Mouse (Mus musculus): ENCODE measurements around the gene Pin4.
"Not testable (repeated sequence)": the region's sequence is repeated elsewhere in the genome, so short reads cannot be mapped to it uniquely, and the experiment has no call there.

Gene Pin4

DNA sequence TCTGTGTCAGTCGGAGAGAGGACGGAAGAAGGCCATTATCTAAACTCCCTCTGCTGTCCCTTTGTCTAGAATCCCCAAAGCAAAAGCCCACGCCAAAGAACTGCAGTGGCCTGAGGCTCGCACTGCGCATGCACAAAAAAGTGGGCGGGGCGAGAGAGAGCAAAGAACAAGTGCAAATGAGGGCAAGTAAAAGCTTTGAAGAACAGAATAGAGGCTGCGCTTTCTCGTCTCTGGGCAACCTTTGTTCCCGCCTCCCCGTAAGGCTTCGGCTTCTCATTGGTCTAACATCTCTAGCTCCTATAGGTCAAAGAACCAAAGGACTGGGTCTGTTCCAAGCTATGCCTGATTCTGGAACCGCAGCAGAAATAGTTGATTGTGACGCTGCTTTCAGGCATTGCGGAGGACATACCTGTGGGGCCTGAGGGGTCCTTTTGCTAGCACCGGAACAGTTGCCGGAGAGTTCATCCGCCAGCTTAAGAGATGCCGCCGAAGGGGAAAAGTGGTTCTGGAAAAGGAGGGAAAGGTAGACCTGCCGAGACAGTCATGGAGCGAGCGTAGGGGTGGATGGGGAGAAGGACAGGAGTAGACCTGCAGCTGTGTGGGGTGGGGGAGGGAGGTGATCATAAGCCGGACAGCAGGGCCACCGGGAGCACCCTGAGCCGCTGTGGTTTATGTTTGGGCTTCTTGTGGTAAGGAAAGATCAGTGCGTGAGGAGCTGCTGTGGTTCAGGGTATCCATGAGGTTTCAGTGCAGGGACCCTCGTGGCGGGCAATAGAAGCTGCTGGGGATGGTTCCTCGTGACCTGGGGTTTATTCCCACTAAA is at the start of gene Pin4:
TSS of gene Pin4 (plus strand) at position 406 of the 823 bp plus-strand sequence.
- peak; percentile 91 for DNase-seq (ENCODE audit: low spot score)

DNA sequence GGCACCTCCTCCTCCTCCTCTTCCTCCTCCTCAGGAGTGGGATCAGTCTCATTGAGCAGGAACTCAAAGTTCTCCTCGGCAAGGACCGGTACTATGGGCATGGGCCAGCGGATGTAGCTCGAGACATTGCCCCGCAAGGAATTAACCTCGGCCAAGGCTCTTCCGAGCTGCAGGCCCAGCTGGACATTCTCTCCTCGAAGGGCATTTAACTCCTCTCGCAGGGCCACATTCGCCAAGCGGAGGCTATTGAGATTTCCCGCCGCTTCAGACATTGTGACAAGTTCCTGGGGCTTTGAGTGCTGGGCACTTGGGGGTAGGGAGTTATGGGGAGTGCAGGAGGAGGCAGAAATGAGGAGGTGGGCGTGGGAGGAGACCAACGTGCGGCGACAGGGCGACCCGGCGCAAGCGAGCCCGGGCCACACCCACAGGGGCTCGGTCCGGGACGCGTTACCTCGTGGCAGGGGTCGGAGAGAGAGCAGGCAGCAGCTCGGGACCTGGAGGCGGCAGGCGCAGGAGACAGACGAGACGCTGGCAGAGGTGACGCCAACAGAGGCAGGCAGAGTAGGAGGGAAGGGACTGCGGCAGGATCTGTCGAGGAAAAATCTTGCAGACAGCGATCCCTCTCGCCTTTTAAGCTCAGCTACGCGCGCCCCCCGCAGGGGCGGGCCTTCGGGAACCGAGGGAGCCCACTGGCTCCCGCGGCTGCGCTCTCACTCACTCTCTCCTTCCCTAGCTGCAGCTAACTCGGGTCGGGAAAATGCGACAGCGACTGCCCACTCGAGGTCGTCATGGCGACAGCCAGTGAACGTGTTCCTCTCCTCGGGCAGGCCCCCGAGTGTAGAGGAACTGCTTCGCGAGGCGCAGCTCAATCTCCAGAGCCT is 48.4 kb upstream of the Pin4 start, which contains the start of gene Rtl5:
TSS of gene Rtl5 (minus strand) at position 714 of the 881 bp plus-strand sequence.
- DNase-seq (ENCODE audit: low spot score): peak; percentile 59

DNA sequence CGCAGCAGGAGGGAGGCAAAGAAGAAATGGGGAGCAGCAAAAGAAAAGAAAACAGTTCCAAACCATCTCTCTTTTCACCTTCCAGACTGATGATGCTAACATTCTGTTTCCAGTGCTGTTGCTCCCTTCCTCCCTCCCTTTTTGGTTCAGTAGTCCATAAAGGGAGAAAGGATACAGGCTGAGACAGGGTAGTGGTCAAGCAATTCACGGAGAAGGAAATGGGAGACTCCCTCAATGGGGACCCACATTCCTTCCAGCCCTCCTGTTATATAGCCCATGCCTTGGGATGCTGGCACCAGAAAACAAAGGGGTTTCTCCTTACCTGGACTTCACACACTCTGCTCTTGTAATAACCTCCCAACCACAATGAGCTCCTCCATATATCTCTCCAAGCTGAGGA is 47.7 kb upstream of the Pin4 start:
- DNase-seq (ENCODE audit: low spot score): no peak

DNA sequence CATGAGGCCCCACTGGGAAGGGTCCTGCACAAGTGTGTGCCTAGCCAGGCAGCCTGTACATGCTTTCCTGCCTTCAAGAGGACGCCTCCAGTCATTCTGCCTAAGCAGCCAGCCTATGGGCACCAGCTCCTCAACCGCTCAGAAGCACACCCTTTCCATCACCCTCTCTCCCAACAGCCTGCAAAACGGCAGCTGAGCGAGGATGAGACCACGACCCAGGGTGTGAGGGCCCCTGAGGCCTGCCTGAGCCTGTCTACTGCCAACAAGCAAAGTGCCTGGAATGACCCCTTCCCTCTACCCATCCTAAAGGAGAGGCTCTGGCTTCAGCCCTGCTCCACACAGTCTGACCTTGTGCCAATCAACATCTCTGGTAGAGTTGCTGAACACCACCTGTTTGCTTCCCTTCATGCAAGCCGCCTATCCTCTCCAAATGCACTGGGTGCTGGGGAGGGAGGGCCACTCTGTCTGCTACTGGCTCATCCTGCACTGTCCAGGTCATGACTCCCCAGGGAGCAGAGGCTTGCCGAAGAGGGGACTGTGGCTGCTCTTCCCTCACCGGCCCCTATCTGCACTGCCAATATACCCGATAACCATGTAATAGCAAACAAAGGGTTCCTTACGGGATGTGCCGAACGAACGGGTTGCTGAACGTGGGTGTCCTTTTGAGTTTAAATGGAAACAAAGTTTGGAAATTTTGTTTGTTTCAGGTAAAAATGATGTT is 45.5 kb upstream of the Pin4 start:
- DNase-seq (ENCODE audit: low spot score): no peak

DNA sequence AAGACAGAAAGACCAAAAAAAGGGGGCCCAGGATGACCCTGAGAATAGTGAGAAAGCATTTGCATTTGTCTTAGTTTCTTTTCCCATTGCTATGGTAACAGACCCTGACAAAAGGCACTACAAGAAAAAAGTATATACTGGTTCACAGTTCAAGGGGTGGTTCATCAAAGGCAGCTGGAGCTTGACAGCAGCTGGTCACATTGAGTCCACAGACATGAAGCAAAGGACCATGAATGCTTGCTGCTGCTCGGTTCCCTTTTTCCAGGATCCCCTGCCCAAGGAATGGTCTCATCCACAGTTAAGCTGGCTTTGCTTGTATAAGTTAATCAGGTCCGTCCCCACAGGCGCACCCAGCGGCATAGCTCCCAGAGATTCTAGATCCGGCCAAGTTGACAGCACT is 44.8 kb upstream of the Pin4 start:
- DNase-seq (ENCODE audit: low spot score): no peak

DNA sequence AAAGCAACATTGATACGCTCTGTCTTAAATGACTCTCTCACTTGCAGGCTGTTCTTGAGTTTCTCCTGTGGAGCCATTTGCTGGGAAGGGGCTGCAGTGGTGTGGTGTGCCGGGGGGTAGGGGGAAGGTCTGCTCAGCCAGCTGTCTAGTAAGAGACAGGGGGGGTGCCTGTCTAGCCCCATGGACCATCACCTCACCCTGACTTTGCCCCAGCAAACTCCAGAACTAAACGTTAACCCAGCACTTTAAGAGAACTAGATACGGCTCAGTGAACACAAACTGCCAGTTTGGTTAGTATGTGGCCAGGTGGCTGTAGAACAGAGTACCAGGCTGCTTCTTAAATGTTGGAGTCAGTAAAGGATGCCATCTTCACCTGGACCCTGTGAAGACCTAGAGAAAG is 44.1 kb upstream of the Pin4 start:
- no peak for DNase-seq (ENCODE audit: low spot score)

DNA sequence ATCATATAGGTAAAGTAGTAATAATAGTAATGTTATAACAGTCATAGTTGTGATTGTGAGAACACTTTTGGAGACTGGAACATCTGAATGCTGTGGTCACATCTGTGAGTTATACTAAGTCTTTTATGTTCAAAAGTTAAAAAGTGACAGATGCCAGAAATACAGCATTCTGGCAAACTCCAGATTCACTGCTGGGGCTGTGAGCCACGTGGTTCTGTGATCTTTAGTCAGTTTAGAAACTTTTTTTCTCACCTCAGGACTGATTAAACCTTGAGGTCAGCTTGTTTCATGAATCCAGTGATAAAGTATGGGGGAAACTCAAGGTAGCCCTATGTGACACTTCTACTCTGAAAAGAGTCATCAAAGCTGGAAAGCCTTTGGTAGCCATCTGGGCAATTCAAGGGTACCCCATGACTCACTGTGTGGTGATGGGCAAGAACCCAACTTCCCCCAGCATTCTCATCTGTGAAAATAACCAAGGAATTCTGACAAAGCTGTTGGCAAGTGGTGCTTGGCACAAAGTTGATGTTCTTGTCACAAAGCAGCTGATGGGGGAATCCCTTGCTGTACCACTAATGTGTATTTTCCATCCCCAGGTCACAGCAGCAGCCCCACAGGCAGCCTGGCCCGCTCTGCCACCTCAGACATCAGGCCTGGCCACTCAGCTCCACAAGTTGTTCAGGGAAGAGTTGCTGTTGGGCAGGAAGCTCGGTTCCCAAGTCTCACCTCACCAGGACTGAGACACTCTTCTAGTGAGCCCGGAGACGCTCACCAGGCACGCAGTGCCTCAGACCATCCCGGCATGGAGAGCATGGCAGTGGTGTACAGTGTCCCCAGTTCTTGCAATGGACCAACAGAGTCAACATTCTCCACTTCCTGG is 42.1 kb upstream of the Pin4 start:
- DNase-seq (ENCODE audit: low spot score): no peak

DNA sequence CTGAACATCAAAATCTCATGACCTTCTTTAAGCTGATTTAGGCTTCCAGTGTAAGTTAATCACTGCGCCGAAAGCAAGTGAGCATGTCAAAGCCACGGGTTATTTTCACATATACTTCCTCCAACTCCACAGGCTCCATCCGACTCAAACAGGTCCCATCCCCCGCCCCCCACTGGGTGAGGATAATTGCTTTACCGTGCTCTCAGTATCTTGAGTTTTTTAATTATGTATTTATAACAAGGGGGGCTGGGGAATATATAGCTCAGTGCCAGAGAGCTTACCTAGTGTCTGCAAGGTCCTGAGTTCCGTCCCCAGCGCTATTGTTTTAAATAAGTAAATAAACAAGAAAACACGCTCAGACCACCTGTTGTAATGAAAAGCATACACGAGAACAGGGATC is 38.2 kb upstream of the Pin4 start:
- DNase-seq (ENCODE audit: low spot score): no peak

DNA sequence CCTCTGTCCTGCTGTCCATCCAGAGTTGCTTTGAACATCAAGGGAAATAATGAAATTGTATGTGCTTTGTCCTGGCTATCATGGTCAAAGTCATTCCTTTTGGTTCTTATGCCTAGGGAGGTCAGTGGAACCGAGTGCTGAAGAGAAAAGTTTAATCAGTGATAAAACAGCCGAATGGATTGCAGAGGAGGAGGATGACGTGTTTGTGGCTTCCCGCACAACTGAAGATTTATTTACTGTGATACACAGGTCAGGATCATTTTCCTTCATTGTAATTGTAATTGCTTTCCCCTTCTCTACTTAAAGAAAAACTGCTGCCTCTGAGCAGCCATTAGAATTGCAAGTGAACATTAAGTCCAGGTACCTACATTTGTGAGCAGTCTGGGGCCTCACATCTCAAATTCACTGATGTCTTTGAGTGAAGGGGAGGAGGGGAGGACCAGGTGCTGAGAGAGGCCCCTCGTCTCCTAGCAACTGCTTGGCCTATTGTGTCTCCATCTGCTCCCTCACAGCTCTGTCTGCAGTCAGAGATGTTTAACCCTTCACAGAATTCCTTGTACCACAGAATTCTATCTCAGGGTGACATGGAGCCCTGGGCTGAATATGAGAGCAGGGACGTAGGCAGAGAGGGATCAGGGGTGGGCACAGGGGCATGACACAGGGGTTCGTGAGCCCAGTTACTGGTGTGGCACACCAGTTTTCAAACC is 37.5 kb upstream of the Pin4 start:
- no peak for DNase-seq (ENCODE audit: low spot score)

DNA sequence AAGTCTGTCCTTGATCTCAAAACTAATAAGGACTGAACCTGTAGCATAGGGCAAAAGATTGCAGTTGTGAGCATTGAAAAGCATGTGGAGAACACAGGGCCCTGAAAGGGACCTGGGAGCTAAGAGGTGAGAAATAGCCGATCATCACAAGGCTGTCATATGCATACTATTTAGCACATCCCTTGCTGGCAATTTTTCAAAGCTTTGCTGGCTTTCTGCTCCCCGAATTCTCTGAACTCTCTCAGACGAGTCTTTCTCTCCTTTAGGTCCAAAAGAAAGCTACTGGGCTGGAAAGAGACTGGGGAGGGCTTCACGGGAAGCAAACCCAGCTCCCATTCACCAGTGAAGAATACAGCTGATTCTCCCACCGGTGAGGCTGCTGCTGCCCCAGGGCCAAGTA is 36.9 kb upstream of the Pin4 start:
- DNase-seq (ENCODE audit: low spot score): no peak

DNA sequence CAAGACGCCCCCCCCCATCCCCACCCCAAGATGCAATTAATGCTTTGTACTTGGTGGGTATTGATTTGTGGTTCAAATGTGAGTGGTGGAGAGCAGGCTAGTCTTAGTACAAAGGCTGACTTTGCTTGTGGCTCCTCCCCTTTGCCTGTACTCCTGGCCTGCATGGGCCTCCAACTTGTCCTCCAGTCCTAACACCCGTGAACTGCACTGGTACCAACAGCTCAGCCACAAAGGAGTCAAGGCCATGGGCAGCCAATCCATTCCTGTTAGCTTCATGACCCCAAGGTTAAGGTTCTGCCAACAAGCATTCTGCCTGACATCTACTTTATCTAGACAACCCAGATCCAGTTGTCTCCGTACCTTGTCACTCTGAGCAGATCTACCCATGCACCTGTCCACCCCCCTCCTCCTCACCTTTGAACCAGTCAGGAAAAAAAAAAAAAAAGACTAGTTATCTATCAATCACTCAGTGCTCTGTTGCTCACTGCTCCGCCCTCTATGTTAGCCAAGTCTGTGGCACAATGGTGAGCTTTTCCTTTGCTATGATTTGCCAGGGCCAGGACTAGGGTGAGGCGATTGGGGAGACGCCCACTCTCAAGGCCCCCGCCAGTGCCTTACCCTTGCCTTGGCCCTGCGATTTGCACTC is 33.3 kb upstream of the Pin4 start:
- DNase-seq (ENCODE audit: low spot score): no peak

DNA sequence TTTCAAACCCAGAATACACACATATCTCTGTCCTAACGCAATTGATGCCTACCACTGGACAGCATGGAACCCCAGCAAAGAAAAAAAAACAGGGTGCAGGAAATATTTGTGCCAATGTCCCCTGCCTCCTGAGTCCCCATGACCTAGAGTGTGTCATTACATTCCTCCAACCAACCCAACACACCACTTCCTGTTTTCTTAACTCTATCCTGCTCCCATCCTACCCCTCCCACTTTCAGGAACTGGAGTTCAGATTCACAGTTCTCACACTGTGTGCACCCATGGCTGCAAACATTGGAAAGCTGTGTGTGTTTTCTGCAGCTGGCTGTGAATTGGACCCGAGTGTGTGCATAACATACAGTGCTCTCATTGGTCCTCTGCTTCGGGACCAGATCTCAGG is 28.6 kb upstream of the Pin4 start:
- no peak for DNase-seq (ENCODE audit: low spot score)

DNA sequence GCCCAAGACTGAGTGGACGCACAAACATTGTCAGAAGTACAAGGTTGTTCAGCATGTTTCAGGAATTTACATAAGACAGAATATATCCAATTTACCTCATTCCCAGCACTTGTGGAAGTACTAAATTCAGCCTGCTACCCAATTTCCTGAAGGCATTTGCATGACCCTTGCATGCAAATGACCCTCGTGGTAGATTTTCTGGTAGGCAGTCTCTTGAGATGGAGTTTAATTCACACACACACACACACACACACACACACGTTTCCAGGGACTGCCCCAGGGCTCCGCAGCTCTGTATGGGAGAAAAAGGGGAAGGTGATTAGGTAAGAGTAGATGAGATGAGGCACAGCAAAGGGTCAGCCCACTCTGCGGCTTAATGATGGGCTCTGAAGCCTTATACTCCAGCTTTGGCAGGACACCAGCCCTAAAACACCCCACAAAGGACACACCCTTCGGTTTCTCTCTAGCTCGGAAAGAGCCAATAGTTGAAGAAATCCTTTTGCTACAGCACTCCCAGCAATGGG is 24.8 kb upstream of the Pin4 start:
- no peak for DNase-seq (ENCODE audit: low spot score)

DNA sequence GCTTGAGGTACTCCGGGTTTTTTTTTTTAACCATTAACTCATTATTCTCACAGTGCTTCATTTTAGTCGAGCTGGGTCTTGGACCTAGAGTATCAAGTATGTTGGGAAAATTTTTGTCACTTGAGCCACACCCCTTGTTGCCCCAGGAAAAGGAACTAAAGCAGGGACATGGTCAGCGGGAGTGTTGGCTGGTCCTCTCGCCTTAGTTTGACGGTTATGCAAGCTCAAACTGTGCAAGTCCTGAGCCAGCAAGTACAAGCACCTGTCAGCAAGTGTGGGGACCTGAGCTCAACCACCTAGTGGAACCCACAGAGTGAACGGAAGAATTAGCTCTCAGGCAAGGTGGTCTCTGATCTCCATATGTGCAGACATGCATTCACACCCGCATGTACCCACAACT is 17.4 kb upstream of the Pin4 start:
- no peak for DNase-seq (ENCODE audit: low spot score)

DNA sequence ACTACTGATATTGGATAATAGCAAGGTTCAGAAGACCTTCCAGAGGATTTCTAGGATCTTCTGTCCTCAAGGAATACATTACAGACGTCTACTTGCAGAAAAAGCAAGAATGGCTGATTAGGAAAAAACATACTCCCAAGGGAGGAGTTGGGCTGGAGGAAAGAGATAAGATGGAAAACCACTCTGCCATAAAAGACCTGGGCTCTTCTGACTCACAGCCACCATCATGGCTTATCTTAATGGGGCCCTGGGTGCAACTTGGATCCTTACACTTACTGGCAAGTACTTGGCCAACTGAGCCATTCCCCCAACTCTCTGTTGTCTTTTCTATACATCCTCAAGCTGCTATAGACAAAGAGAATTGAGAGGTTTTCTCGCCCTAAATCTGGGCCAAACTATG is 15.4 kb upstream of the Pin4 start:
- DNase-seq (ENCODE audit: low spot score): not testable (repeated sequence)

DNA sequence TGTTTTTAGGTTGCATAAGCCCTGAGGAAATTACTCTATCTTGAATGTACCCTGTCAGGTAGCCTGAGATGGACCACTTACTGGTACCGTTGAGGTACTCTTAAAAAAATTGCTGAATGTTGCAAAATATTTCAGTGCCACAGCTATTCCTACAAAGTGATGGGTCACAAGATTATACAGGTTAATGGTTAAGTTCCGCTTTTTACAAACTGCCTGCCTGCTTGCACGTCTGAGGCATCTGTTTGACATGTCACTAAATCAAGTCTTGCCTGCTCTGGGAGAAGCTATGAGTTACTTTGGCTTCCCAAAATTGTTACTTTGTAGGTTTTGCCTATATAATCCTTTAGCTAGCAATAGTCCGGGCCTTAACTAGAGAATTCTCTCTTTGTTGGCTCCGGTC is 9.9 kb upstream of the Pin4 start:
- DNase-seq (ENCODE audit: low spot score): not testable (repeated sequence)

DNA sequence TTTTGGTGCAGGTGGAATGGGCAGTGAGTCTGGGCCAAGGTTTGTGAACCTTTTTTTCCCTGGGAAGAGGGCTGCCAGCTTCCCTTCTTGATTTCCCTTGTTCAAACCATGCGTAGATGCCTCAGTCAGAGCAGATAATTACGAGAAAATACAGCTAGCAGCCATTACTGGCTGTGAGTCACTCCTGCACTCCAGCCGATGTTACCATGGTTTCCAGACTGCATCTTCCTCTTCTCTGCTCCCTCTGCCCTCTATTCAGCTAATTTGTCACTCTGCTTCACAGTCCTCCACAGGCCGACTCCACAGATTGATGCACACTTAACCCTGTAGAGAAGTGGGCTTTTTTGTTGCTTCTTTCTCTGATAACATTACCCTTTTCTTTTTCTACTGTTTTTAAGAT is 3.6 kb upstream of the Pin4 start:
- DNase-seq (ENCODE audit: low spot score): no peak

DNA sequence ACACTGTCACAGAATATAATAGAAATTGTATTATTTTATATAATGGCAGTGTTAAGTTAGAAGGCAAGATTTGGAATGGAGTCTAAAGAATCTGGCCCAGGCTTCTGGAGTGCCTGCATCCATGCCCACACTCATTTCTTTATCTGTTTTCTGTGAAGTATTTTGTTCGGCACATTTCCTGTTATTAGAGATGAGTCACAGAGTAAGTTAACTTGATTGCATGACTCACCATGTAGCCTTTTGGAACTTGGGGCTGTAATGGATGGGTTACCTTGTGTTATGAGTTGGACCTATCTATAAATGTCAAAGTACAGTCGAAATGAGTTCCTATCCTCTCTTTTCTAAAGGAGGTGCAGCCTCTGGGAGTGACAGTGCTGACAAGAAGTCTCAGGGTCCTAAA is 2.1 kb downstream of the Pin4 start:
- no peak for DNase-seq (ENCODE audit: low spot score)

DNA sequence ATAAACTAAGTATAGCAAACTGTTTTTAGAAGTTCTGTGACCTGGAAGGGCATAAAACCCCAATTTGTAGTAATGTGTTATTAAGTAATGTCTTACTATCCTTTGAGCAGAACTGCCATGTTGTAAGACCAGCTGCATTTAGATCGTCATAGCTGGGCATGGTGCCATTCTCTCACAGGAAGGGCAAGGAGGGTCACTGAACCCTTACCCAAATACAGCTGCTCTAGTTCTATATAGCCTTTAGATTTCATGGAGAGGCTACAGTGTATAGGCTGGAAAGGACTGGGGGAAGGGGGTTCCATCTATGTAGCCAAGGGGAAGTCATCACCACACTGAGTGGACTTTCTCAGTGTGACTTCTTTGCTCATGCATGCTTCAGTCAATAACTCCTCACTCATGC is 21.9 kb downstream of the Pin4 start:
- no peak for DNase-seq (ENCODE audit: low spot score)

Measured in testis, postnatal 14 days (tissue).